Comparison of ENCODE assay signal across 10 mouse cellular contexts in the genomic region with DNA sequence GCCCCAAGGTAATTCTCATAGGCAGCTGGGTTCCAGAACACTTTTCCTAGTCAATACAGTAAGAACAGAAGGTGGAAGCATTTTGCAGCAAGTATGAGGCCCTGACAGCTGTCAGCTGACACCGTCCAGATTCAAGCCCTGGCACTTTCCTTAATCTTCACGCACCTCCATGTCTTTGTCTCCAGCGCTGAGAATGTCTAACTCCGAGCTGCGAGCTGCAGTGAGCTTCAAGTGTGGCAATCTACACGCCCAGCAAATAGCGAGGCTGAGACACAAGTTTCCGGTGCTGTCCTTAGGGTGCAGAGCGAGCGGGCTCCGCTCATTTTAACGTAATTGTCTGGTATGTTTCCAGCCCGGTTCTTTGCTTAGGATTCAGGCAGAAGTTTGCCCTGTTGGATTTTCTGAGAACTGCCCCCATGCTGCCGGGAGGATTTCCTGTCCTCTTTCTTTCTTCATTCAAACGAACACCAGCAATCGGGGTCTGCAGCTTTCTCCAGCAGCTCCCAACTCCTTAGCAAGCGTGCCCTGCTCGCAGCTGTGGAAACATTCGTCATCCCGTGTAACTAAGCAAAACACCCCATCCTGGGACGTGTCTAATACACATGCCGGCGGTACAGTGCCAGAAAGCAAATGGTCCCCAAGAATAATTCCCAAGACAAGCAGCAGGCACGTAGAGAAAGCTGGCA. TPM values are rescaled to one million over a fixed set of nuclear protein-coding genes. Genes with fewer than 3 reads are reported as not detected.
DNase-seq lines count a peak whose midpoint lies in the region; ATAC-seq and TF ChIP-seq lines count a peak whose summit lies in the region.
"Had no signal": no experiment of that assay in that cellular context is flagged by ENCODE, and none has a peak within 500 bp of the region (broad histone marks: within the 10 kb centered on the region; RNA-seq: fewer than 3 reads in every experiment).

No protein-coding gene starts in this region.

- ATAC-seq in forebrain, postnatal 0 days: peak; percentile 47
- ATAC-seq in forebrain, embryonic 11.5 days (replicated peaks; ENCODE audit: low FRiP score): no peak
- ATAC-seq in midbrain, embryonic 12.5 days (ENCODE audit: low FRiP score, low read depth): no peak
- ATAC-seq in midbrain, embryonic 13.5 days: no peak
- no peak for ATAC-seq in neural tube, embryonic 11.5 days (ENCODE audit: insufficient read depth, low FRiP score, low TSS enrichment)

- intact Hi-C loops in heart, postnatal 10 days (cut with DNase I): no loop called here
- intact Hi-C loops in left cerebral cortex, postnatal 4 days (cut with DNase I): no loop called here

- H3K4me1 ChIP-seq in forebrain, postnatal 0 days (ENCODE audit: insufficient read depth): no peaks in the 10 kb centered on the region
- H3K4me1 ChIP-seq in forebrain, embryonic 11.5 days (replicated peaks; ENCODE audit: control insufficient read depth, insufficient read depth, low read length): peaks cover 3% of the 10 kb centered on the region
- peaks cover 15% of the 10 kb centered on the region; the same call in 1 of the 2 replicates for H3K4me1 ChIP-seq in midbrain, embryonic 12.5 days
- peaks cover 31% of the 10 kb centered on the region for H3K4me1 ChIP-seq in midbrain, embryonic 13.5 days (replicated peaks)
- 0 out of 2 replicates have a peak, but pooled peaks cover 3% of the 10 kb centered on the region for H3K4me1 ChIP-seq in neural tube, embryonic 11.5 days (ENCODE audit: control insufficient read depth, insufficient read depth, low read length)

- no peak overlapping the region for H3K9ac ChIP-seq in forebrain, postnatal 0 days
- no peak overlapping the region for H3K9ac ChIP-seq in forebrain, embryonic 11.5 days (ENCODE audit: low read length)
- no peak overlapping the region for H3K9ac ChIP-seq in midbrain, embryonic 12.5 days (replicated peaks)
- H3K9ac ChIP-seq in midbrain, embryonic 13.5 days (replicated peaks): no peak overlapping the region
- H3K9ac ChIP-seq in neural tube, embryonic 11.5 days (ENCODE audit: low read length): no peak overlapping the region

- peak overlapping the region; percentile 27 for H3K4me2 ChIP-seq in forebrain, postnatal 0 days (ENCODE audit: low read depth)
- H3K4me2 ChIP-seq in forebrain, embryonic 11.5 days (ENCODE audit: low read depth, low read length, severe bottlenecking): no peak overlapping the region
- no peak overlapping the region for H3K4me2 ChIP-seq in midbrain, embryonic 12.5 days (replicated peaks)
- H3K4me2 ChIP-seq in midbrain, embryonic 13.5 days (replicated peaks): no peak overlapping the region
- peak overlapping the region; percentile 5; the same call in 1 of the 2 replicates for H3K4me2 ChIP-seq in neural tube, embryonic 11.5 days (ENCODE audit: low read depth)

- H3K27me3 ChIP-seq in forebrain, postnatal 0 days (ENCODE audit: insufficient read depth, low read length): no peaks in the 10 kb centered on the region; the same call in 1 of the 2 replicates
- H3K27me3 ChIP-seq in forebrain, embryonic 11.5 days (ENCODE audit: control insufficient read depth, insufficient read depth, low read length): no peaks in the 10 kb centered on the region
- H3K27me3 ChIP-seq in midbrain, embryonic 12.5 days: peaks cover 8% of the 10 kb centered on the region
- peaks cover 9% of the 10 kb centered on the region; the same call in 1 of the 2 replicates for H3K27me3 ChIP-seq in midbrain, embryonic 13.5 days
- no peaks in the 10 kb centered on the region for H3K27me3 ChIP-seq in neural tube, embryonic 11.5 days (ENCODE audit: control insufficient read depth, insufficient read depth, low read length)

- no peak for TF ChIP-seq CTCF in forebrain, postnatal 0 days (IDR thresholded peaks at IDR 0.05; ENCODE audit: low read depth)

- H3K4me3 ChIP-seq in forebrain, postnatal 0 days (ENCODE audit: low read depth, low read length): no peak overlapping the region
- H3K4me3 ChIP-seq in forebrain, embryonic 11.5 days (ENCODE audit: low read depth, low read length): no peak overlapping the region
- H3K4me3 ChIP-seq in midbrain, embryonic 12.5 days: no peak overlapping the region
- no peak overlapping the region for H3K4me3 ChIP-seq in midbrain, embryonic 13.5 days (replicated peaks)
- no peak overlapping the region for H3K4me3 ChIP-seq in neural tube, embryonic 11.5 days (ENCODE audit: low read depth, low read length)

- 42% methylated on average over 24 of the region's 24 CpGs for WGBS in forebrain, postnatal 0 days
- WGBS in forebrain, embryonic 11.5 days: 67% methylated on average over 24 of the region's 24 CpGs
- WGBS in midbrain, embryonic 12.5 days: 54% methylated on average over 24 of the region's 24 CpGs
- WGBS in midbrain, embryonic 13.5 days: 61% methylated on average over 24 of the region's 24 CpGs
- WGBS in neural tube, embryonic 11.5 days: 44% methylated on average over 24 of the region's 24 CpGs

- no peaks in the 10 kb centered on the region for H3K9me3 ChIP-seq in forebrain, postnatal 0 days (ENCODE audit: low read length)
- no peaks in the 10 kb centered on the region for H3K9me3 ChIP-seq in forebrain, embryonic 11.5 days (ENCODE audit: control insufficient read depth, low read length)
- H3K9me3 ChIP-seq in midbrain, embryonic 12.5 days: no peaks in the 10 kb centered on the region
- H3K9me3 ChIP-seq in midbrain, embryonic 13.5 days: no peaks in the 10 kb centered on the region
- H3K9me3 ChIP-seq in neural tube, embryonic 11.5 days (ENCODE audit: control insufficient read depth, low read length): no peaks in the 10 kb centered on the region

- no peaks in the 10 kb centered on the region for H3K36me3 ChIP-seq in forebrain, postnatal 0 days (ENCODE audit: insufficient read depth)
- H3K36me3 ChIP-seq in forebrain, embryonic 11.5 days (ENCODE audit: control insufficient read depth, insufficient read depth, low read length): no peaks in the 10 kb centered on the region
- H3K36me3 ChIP-seq in midbrain, embryonic 12.5 days: no peaks in the 10 kb centered on the region
- no peaks in the 10 kb centered on the region for H3K36me3 ChIP-seq in midbrain, embryonic 13.5 days
- H3K36me3 ChIP-seq in neural tube, embryonic 11.5 days (ENCODE audit: control insufficient read depth, insufficient read depth, low read length): no peaks in the 10 kb centered on the region

- DNase-seq in forebrain, postnatal 0 days: peak; percentile 29
- DNase-seq in forebrain, embryonic 11.5 days (ENCODE audit: low spot score): no peak
- peak; percentile 19 to 33 for DNase-seq in heart, postnatal 10 days
- DNase-seq in neural tube, embryonic 11.5 days (ENCODE audit: low spot score): peak; percentile 40
- DNase-seq in frontal cortex, adult 2 months (ENCODE audit: extremely low spot score in 1 of 2, low spot score in 1 of 2): no peak
- no peak for DNase-seq in left cerebral cortex, postnatal 4 days
- DNase-seq: cerebellum, adult 18-20 months had no signal

- H3K27ac ChIP-seq in forebrain, postnatal 0 days (ENCODE audit: low read depth, low read length): no peak overlapping the region
- H3K27ac ChIP-seq in forebrain, embryonic 11.5 days (ENCODE audit: low read depth, low read length): no peak overlapping the region
- H3K27ac ChIP-seq in midbrain, embryonic 12.5 days (replicated peaks): peak overlapping the region; percentile 15; the same call in 1 of the 2 replicates
- H3K27ac ChIP-seq in midbrain, embryonic 13.5 days: no peak overlapping the region
- H3K27ac ChIP-seq in neural tube, embryonic 11.5 days (ENCODE audit: low read depth, low read length): 0 out of 2 replicates have a peak overlapping the region, but pooled peaks have one; percentile 27

RNA-seq across cellular contexts. Expression of a gene that starts 54.5 kb away (rescaled TPM):
- total RNA-seq in forebrain, postnatal 0 days (2014; rRNA removed): 0.85 and 2.6 TPM in 2 replicates
- polyA plus RNA-seq in forebrain, postnatal 0 days (2015; fragmentation: Nextera tagmentation; extraction: Ambion mirVana): 0.34 and 1.3 TPM in 2 replicates
- polyA plus RNA-seq in forebrain, embryonic 11.5 days (2014; fragmentation: Nextera tagmentation; extraction: Ambion mirVana): 11.4 and 14.7 TPM in 2 replicates
- polyA plus RNA-seq in midbrain, embryonic 12.5 days (2016; fragmentation: Nextera tagmentation; extraction: Ambion mirVana): 73.4 and 73.9 TPM in 2 replicates
- 27.5 and 37.4 TPM in 2 replicates for polyA plus RNA-seq in midbrain, embryonic 13.5 days (2015; fragmentation: Nextera tagmentation; extraction: Ambion mirVana)
- 10 to 100 TPM; 33.8 to 44.3 TPM for total RNA-seq in heart, postnatal 10 days (2021)
- polyA plus RNA-seq in neural tube, embryonic 11.5 days (2014; fragmentation: Nextera tagmentation; extraction: Ambion mirVana): 16.1 and 19.8 TPM in 2 replicates
- polyA plus RNA-seq in frontal cortex, adult 2 months (2012; rRNA removed): 0.10 and 0.36 TPM in 2 replicates
- total RNA-seq in left cerebral cortex, postnatal 4 days (2021): under 1 TPM in 1 of 2 experiments, not detected in 1; 0.24 TPM
- total RNA-seq: neutrophil, adult 5-6 weeks had no signal

Comparison
In these comparisons a context has a peak if more than half of its experiments do, and no peak if none do; other contexts are left out.
1. DNase-seq: peak in forebrain, postnatal 0 days (single experiment), heart, postnatal 10 days (2 of 2) and neural tube, embryonic 11.5 days (single experiment); none in forebrain, embryonic 11.5 days (single experiment), frontal cortex, adult 2 months (0 of 2) and left cerebral cortex, postnatal 4 days (single experiment).
2. H3K27ac ChIP-seq: peak in midbrain, embryonic 12.5 days (single experiment) and neural tube, embryonic 11.5 days (single experiment); none in forebrain, postnatal 0 days (single experiment), forebrain, embryonic 11.5 days (single experiment) and midbrain, embryonic 13.5 days (single experiment).
3. H3K4me2 ChIP-seq: peak in forebrain, postnatal 0 days (single experiment) and neural tube, embryonic 11.5 days (single experiment); none in forebrain, embryonic 11.5 days (single experiment), midbrain, embryonic 12.5 days (single experiment) and midbrain, embryonic 13.5 days (single experiment).